Mouse (Mus musculus) lung, embryonic 14.5 days (tissue): ENCODE measurements around the gene Slxl1. TPM values are rescaled to one million over a fixed set of nuclear protein-coding genes. Genes with fewer than 3 reads are reported as not detected.
"Not testable (repeated sequence)": the region's sequence is repeated elsewhere in the genome, so short reads cannot be mapped to it uniquely, and the experiment has no call there.

Experiments used
- ATAC-seq: fragments of 200-750 bp; cut with Nextera tagmentation; 2 replicates; pipeline ENCODE4 v1.8.0; 2017; ENCODE audit warnings: mild to moderate bottlenecking, moderate TSS enrichment, moderate library complexity; ENCODE audit not compliant: insufficient read depth
- DNase-seq: peaks from one replicate; pipeline ENCODE4 v3.0.0-alpha.2; 2015
- H3K27ac ChIP-seq: fragments of 300-500 bp; sonication (generic); 2 replicates; pipeline ENCODE4 v1.5.1; 2014; ENCODE audit warnings: low read depth, mild to moderate bottlenecking, moderate library complexity
- H3K27me3 ChIP-seq: fragments of 300-500 bp; sonication (generic); 2 replicates; pipeline ENCODE4 v1.6.1; 2014; ENCODE audit warnings: low read length, control low read depth; ENCODE audit not compliant: insufficient read depth
- H3K36me3 ChIP-seq: fragments of 300-500 bp; sonication (generic); 2 replicates; pipeline ENCODE4 v1.6.1; 2014; ENCODE audit warnings: control low read depth; ENCODE audit not compliant: insufficient read depth
- H3K4me1 ChIP-seq: fragments of 300-500 bp; sonication (generic); 2 replicates; pipeline ENCODE4 v1.6.1; 2014; ENCODE audit warnings: antibody characterized with exemption, control low read depth; ENCODE audit not compliant: insufficient read depth
- H3K4me2 ChIP-seq: fragments of 300-500 bp; sonication (generic); 2 replicates; pipeline ENCODE4 v1.6.1; 2014; ENCODE audit warnings: mild to moderate bottlenecking
- H3K4me3 ChIP-seq: fragments of 300-500 bp; sonication (generic); 2 replicates; pipeline ENCODE4 v1.5.1; 2014; ENCODE audit warnings: low read depth, low read length
- H3K9ac ChIP-seq: fragments of 300-500 bp; sonication (generic); 2 replicates; pipeline ENCODE4 v1.6.1; 2014
- H3K9me3 ChIP-seq: fragments of 300-500 bp; sonication (generic); 2 replicates; pipeline ENCODE4 v1.6.1; 2016; ENCODE audit warnings: low read depth, low read length, control low read depth
- WGBS: fragments of 180-500 bp; shearing (Covaris S2); extraction: QIAGEN DNeasy Blood & Tissue Kit; methylation state at CpG from one replicate; pipeline ENCODE4 v1.1.7; 2014; 5-methylcytosine and 5-hydroxymethylcytosine counted together
- polyA plus RNA-seq: library from polyadenylated mRNA; unstranded; fragments of >200 nt; fragmentation: Nextera tagmentation; extraction: Ambion mirVana; gene quantifications from 2 replicates; pipeline ENCODE4 v1.2.1, GENCODE M21; 2014

The Slxl1 gene
- not detected in 2 replicates for polyA plus RNA-seq

GRCm38 (mm10) chrX:55226576-55226975 is at the start of gene Slxl1:
Slxl1 (plus strand) TSS chrX:55226876.
- ATAC-seq, H3K9me3 ChIP-seq, DNase-seq, H3K4me1 ChIP-seq, H3K36me3 ChIP-seq, H3K4me3 ChIP-seq, H3K27me3 ChIP-seq, H3K27ac ChIP-seq, H3K9ac ChIP-seq, H3K4me2 ChIP-seq: not testable (repeated sequence)
- no CpG with 5 or more reads among the region's 6 CpGs for WGBS
